Mouse (Mus musculus): ENCODE data around the gene Epb41l4b.

Epb41l4b gene

GRCm38 (mm10) chr4:57007717-57008116, 135.5 kb downstream of the Epb41l4b start:
- DNase-seq: no peak

- peak; percentile 50 for DNase-seq
Measured at GRCm38 (mm10) chr4:57005011-57005410, 138.2 kb downstream of the Epb41l4b start.

- no peak for DNase-seq
Measured at GRCm38 (mm10) chr4:57003886-57004285, 139.4 kb downstream of the Epb41l4b start.

- DNase-seq: no peak
Measured at GRCm38 (mm10) chr4:57002751-57003150, 140.5 kb downstream of the Epb41l4b start.

- DNase-seq: no peak
Measured at GRCm38 (mm10) chr4:57001437-57001836, 141.8 kb downstream of the Epb41l4b start.

- DNase-seq: no peak
Measured at GRCm38 (mm10) chr4:56993331-56993730, 149.9 kb downstream of the Epb41l4b start.

GRCm38 (mm10) chr4:56991951-56992350, 151.3 kb downstream of the Epb41l4b start:
- no peak for DNase-seq

GRCm38 (mm10) chr4:56990215-56990584, 153.0 kb downstream of the Epb41l4b start, which contains the start of gene Frrs1l:
Gene Frrs1l, minus strand, starts transcription at chr4:56990391.
- DNase-seq: peak; percentile 67

- peak; percentile 81 for DNase-seq
Measured at GRCm38 (mm10) chr4:56989431-56990214, 153.6 kb downstream of the Epb41l4b start.

- no peak for DNase-seq
Measured at GRCm38 (mm10) chr4:56965586-56966179, 177.6 kb downstream of the Epb41l4b start.

- peak; percentile 71 for DNase-seq
Measured at GRCm38 (mm10) chr4:56963687-56964086, 179.6 kb downstream of the Epb41l4b start.

- no peak for DNase-seq
Measured at GRCm38 (mm10) chr4:56961320-56961925, 181.8 kb downstream of the Epb41l4b start.

GRCm38 (mm10) chr4:56957518-56957917, 185.7 kb downstream of the Epb41l4b start:
- DNase-seq: no peak

GRCm38 (mm10) chr4:56953235-56953634, 190.0 kb downstream of the Epb41l4b start:
- no peak for DNase-seq

GRCm38 (mm10) chr4:56951701-56952100, 191.5 kb downstream of the Epb41l4b start:
- DNase-seq: no peak

GRCm38 (mm10) chr4:56949494-56949893, 193.7 kb downstream of the Epb41l4b start:
- DNase-seq: no peak

- DNase-seq: peak; percentile 94
Measured at GRCm38 (mm10) chr4:56946641-56947640, 196.3 kb downstream of the Epb41l4b start, which contains the start of gene Tmem245. Gene Tmem245, minus strand, starts transcription at chr4:56947437.

- DNase-seq: no peak
Measured at GRCm38 (mm10) chr4:56946180-56946579, 197.1 kb downstream of the Epb41l4b start.

- no peak for DNase-seq
Measured at GRCm38 (mm10) chr4:56944286-56944685, 199.0 kb downstream of the Epb41l4b start.

GRCm38 (mm10) chr4:56943258-56943657, 200.0 kb downstream of the Epb41l4b start:
- no peak for DNase-seq

- no peak for DNase-seq
Measured at GRCm38 (mm10) chr4:56942567-56942966, 200.7 kb downstream of the Epb41l4b start.

All from cerebellum, adult 9-10 months (tissue).